Mouse (Mus musculus) spleen, adult 2 months (tissue): ENCODE measurements around the gene Smpd3.

Experiments used
- CTCF ChIP-seq: fragments of 200-500 bp; IDR thresholded peaks from 2 replicates; pipeline ENCODE4 v1.5.1; 2011; ENCODE audit warnings: mild to moderate bottlenecking, inconsistent platforms; ENCODE audit not compliant: insufficient read depth, insufficient read length, insufficient replicate concordance; ENCODE audit errors: extremely low read depth
- POLR2A ChIP-seq: fragments of 200-500 bp; IDR thresholded peaks from 2 replicates; pipeline ENCODE4 v1.6.1; 2011; ENCODE audit warnings: low read depth, low read length, inconsistent platforms

DNA sequence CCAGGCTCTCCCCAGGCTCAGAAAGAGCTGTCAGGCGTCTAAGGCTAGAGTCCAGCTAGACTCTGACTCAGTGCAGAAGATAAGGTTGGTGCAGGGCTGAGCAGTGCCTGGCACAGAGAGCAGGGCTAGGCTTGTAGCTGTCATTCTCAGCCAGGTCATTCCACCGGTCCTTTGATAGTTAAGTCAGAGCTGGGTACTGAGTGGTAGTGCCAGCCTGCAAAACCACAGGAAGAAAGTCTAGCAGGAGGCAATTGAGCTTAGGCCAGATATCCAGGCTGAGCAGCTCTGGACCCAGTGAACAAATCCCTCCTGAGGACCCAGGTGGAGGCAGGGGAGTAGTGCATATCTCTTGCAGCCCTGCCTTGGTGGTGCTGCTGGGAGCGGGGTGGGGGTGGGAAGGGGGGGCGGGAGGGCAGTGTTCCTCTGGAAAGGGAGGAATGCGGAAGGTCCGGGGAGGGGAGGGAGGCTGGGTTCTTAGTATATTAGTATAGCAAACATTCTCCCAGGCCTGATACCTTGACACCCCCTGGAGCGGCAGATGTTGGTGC is 40.8 kb upstream of the Smpd3 start:
- TF ChIP-seq CTCF (no peak), POLR2A (no peak)
